Mouse (Mus musculus): ENCODE measurements at regions not wholly inside any gene's neighbourhood (a gene's known extent, or its start where the extent isn't known, plus 50 kb on each side); places are given as distances from the start of the nearest gene placed in this dataset.

DNA sequence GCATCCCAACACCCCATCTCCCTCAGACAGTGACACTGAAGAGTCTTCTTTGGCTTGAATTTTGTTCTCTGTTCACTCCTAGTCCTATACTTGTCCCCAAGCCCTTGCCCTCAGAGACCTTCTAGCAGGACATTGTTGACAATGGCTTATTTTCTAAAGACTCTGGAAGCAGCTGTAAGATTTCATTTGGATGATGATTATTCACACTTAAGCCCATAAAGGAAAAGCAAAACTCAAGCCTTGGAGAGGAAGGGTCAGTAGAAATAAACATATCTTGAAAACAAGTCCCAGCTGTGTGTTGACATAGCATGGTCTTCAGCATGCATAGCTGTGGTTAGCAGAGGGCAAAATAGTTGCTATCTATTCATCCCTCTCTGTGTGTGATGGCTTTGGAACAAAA lies 59.9 kb upstream of the Cdh11 start:
- H3K9me3 ChIP-seq (replicated peaks; ENCODE audit: control insufficient read depth, low read length) = no peaks in the 10 kb centered on the region

GRCm38 (mm10) chr8:102860021-102860420 lies 74.6 kb upstream of the Cdh11 start:
- no peaks in the 10 kb centered on the region for H3K36me3 ChIP-seq (replicated peaks; ENCODE audit: control insufficient read depth, insufficient read depth, low read length)
- no peaks in the 10 kb centered on the region for H3K9me3 ChIP-seq (replicated peaks; ENCODE audit: control insufficient read depth, low read length)
- DNase-seq (ENCODE audit: low spot score) (no peak), ATAC-seq (ENCODE audit: insufficient read depth, low read depth) (no peak)
- TF ChIP-seq EP300 (IDR thresholded peaks at IDR 0.05; ENCODE audit: low read depth) (no peak), CTCF (IDR thresholded peaks at IDR 0.05; ENCODE audit: low read depth) (no peak)
- WGBS = 67% methylated on average over 1 of the region's 1 CpGs
- no peaks in the 10 kb centered on the region for H3K27me3 ChIP-seq (ENCODE audit: control insufficient read depth, insufficient read depth, low read length)
- no peaks in the 10 kb centered on the region for H3K4me1 ChIP-seq (ENCODE audit: control insufficient read depth, insufficient read depth)
- H3K27ac ChIP-seq (ENCODE audit: low read depth) = no peak overlapping the region
- H3K4me2 ChIP-seq (ENCODE audit: low read depth, low read length) = no peak overlapping the region
- no peak overlapping the region for H3K9ac ChIP-seq (replicated peaks; ENCODE audit: low read depth, low read length)
- H3K4me3 ChIP-seq (ENCODE audit: low read depth, low read length) = no peak overlapping the region

More for the DNA sequence above, 59.9 kb upstream of the Cdh11 start:
- Histone ChIP-seq H3K9ac (replicated peaks; ENCODE audit: low read depth, low read length) (no peak overlapping the region), H3K27me3 (ENCODE audit: control insufficient read depth, insufficient read depth, low read length) (no peaks in the 10 kb centered on the region), H3K4me2 (ENCODE audit: low read depth, low read length) (no peak overlapping the region), H3K36me3 (replicated peaks; ENCODE audit: control insufficient read depth, insufficient read depth, low read length) (no peaks in the 10 kb centered on the region), H3K4me3 (ENCODE audit: low read depth, low read length) (no peak overlapping the region), H3K4me1 (ENCODE audit: control insufficient read depth, insufficient read depth) (no peaks in the 10 kb centered on the region), H3K27ac (ENCODE audit: low read depth) (no peak overlapping the region)
- TF ChIP-seq CTCF (IDR thresholded peaks at IDR 0.05; ENCODE audit: low read depth) = no peak
- no peak for TF ChIP-seq EP300 (IDR thresholded peaks at IDR 0.05; ENCODE audit: low read depth)
- ATAC-seq (ENCODE audit: insufficient read depth, low read depth) = no peak
- no peak for DNase-seq (ENCODE audit: low spot score)

- no peaks in the 10 kb centered on the region for H3K27me3 ChIP-seq (ENCODE audit: control insufficient read depth, insufficient read depth, low read length)
- DNase-seq (ENCODE audit: low spot score) (no peak), ATAC-seq (ENCODE audit: insufficient read depth, low read depth) (no peak)
- WGBS = 61% methylated on average over 2 of the region's 2 CpGs
- no peak overlapping the region for H3K4me3 ChIP-seq (ENCODE audit: low read depth, low read length)
- no peak for TF ChIP-seq CTCF (IDR thresholded peaks at IDR 0.05; ENCODE audit: low read depth)
- no peak for TF ChIP-seq EP300 (IDR thresholded peaks at IDR 0.05; ENCODE audit: low read depth)
- H3K27ac ChIP-seq (ENCODE audit: low read depth) = no peak overlapping the region
- H3K36me3 ChIP-seq (replicated peaks; ENCODE audit: control insufficient read depth, insufficient read depth, low read length) = no peaks in the 10 kb centered on the region
- no peaks in the 10 kb centered on the region for H3K9me3 ChIP-seq (replicated peaks; ENCODE audit: control insufficient read depth, low read length)
- no peaks in the 10 kb centered on the region for H3K4me1 ChIP-seq (ENCODE audit: control insufficient read depth, insufficient read depth)
- no peak overlapping the region for H3K9ac ChIP-seq (replicated peaks; ENCODE audit: low read depth, low read length)
- H3K4me2 ChIP-seq (ENCODE audit: low read depth, low read length) = no peak overlapping the region
Observed at GRCm38 (mm10) chr8:102899525-102899924, 114.1 kb upstream of the Cdh11 start.

DNA sequence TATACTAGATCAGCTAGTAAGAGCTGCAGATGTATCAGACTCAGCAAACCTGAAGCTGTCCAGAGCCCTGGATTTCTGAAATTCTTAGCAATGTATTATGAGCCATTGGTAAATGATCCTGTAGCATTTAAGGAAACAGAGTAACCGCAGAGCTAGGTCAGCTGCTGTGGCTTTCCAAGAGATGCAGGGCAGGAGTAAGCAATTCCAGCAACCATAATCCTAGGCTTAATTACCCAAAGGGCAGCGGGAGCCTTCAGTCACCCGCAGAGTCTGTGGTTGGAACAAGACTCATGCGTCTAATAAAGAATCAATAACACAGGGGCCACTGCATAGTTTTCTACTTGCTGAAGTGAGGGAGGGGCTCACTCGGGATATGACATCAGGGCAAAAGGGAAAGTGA lies 115.2 kb upstream of the Cdh11 start:
- Histone ChIP-seq H3K27me3 (ENCODE audit: control insufficient read depth, insufficient read depth, low read length) (no peaks in the 10 kb centered on the region), H3K9ac (replicated peaks; ENCODE audit: low read depth, low read length) (no peak overlapping the region), H3K4me3 (ENCODE audit: low read depth, low read length) (no peak overlapping the region), H3K27ac (ENCODE audit: low read depth) (no peak overlapping the region), H3K9me3 (replicated peaks; ENCODE audit: control insufficient read depth, low read length) (no peaks in the 10 kb centered on the region), H3K4me1 (ENCODE audit: control insufficient read depth, insufficient read depth) (no peaks in the 10 kb centered on the region), H3K4me2 (ENCODE audit: low read depth, low read length) (no peak overlapping the region), H3K36me3 (replicated peaks; ENCODE audit: control insufficient read depth, insufficient read depth, low read length) (no peaks in the 10 kb centered on the region)
- ATAC-seq (ENCODE audit: insufficient read depth, low read depth) (no peak), DNase-seq (ENCODE audit: low spot score) (no peak)
- 82% methylated on average over 5 of the region's 5 CpGs for WGBS
- TF ChIP-seq EP300 (IDR thresholded peaks at IDR 0.05; ENCODE audit: low read depth) = no peak
- no peak for TF ChIP-seq CTCF (IDR thresholded peaks at IDR 0.05; ENCODE audit: low read depth)

DNA sequence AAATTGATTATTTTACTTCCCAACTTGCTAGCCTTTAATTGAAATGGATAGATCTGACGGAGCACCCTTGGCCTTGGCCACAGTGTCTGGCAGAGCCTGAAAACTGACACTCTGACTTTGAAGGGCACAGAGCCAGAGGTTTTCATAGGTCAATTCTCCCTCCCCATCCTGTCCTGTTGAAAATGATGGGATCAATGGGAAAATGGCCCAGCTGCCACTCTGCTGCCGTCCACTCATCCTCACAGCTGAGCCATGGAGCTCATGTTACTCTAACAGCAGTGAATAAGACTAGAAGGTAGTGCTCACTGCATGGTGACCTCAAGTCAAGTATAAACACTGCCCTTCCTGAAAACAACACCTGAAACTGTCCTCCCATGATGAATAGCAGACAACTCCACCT lies 122.0 kb upstream of the Cdh11 start:
- no peak overlapping the region for H3K4me3 ChIP-seq (ENCODE audit: low read depth, low read length)
- H3K9ac ChIP-seq (replicated peaks; ENCODE audit: low read depth, low read length) = no peak overlapping the region
- 52% methylated on average over 2 of the region's 2 CpGs for WGBS
- ATAC-seq (ENCODE audit: insufficient read depth, low read depth) = no peak
- H3K27me3 ChIP-seq (ENCODE audit: control insufficient read depth, insufficient read depth, low read length) = no peaks in the 10 kb centered on the region
- H3K4me2 ChIP-seq (ENCODE audit: low read depth, low read length) = no peak overlapping the region
- H3K27ac ChIP-seq (ENCODE audit: low read depth) = no peak overlapping the region
- TF ChIP-seq EP300 (IDR thresholded peaks at IDR 0.05; ENCODE audit: low read depth) (no peak), CTCF (IDR thresholded peaks at IDR 0.05; ENCODE audit: low read depth) (no peak)
- no peak for DNase-seq (ENCODE audit: low spot score)
- no peaks in the 10 kb centered on the region for H3K4me1 ChIP-seq (ENCODE audit: control insufficient read depth, insufficient read depth)
- no peaks in the 10 kb centered on the region for H3K9me3 ChIP-seq (replicated peaks; ENCODE audit: control insufficient read depth, low read length)
- H3K36me3 ChIP-seq (replicated peaks; ENCODE audit: control insufficient read depth, insufficient read depth, low read length) = no peaks in the 10 kb centered on the region

DNA sequence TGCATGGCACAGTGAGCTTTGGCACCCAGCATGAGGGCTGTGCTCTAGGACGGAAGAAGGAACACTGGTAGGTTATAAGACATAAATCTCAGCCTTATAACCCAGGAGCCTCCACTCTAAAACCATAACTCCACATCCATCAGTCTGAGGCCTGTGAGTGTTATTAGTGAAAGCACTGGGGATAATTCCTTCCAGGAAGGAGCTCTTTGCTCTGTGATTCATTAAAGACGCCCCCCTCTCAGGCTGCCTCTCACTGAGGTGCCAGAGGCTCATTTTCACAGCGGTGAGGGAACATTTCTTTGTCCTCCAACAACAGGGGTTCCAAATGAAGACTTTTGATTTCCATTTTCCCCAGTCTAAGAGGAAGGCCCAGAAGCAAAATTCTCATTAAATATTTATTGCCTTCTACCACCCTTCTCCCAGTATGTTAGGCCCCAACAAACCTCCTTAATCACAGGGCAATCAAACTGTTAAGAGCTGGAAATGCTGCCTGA lies 145.9 kb upstream of the Cdh11 start:
- H3K4me3 ChIP-seq (ENCODE audit: low read depth, low read length) = no peak overlapping the region
- H3K9me3 ChIP-seq (replicated peaks; ENCODE audit: control insufficient read depth, low read length) = no peaks in the 10 kb centered on the region
- 59% methylated on average over 3 of the region's 3 CpGs for WGBS
- H3K4me2 ChIP-seq (ENCODE audit: low read depth, low read length) = no peak overlapping the region
- DNase-seq (ENCODE audit: low spot score) = no peak
- no peaks in the 10 kb centered on the region for H3K27me3 ChIP-seq (ENCODE audit: control insufficient read depth, insufficient read depth, low read length)
- H3K9ac ChIP-seq (replicated peaks; ENCODE audit: low read depth, low read length) = no peak overlapping the region
- no peaks in the 10 kb centered on the region for H3K4me1 ChIP-seq (ENCODE audit: control insufficient read depth, insufficient read depth)
- TF ChIP-seq EP300 (IDR thresholded peaks at IDR 0.05; ENCODE audit: low read depth) (no peak), CTCF (IDR thresholded peaks at IDR 0.05; ENCODE audit: low read depth) (no peak)
- no peaks in the 10 kb centered on the region for H3K36me3 ChIP-seq (replicated peaks; ENCODE audit: control insufficient read depth, insufficient read depth, low read length)
- H3K27ac ChIP-seq (ENCODE audit: low read depth) = no peak overlapping the region
- no peak for ATAC-seq (ENCODE audit: insufficient read depth, low read depth)
